Mouse (Mus musculus): Measurements from ENCODE around the gene Ranbp9. TPM values are rescaled to one million over a fixed set of nuclear protein-coding genes. Genes with fewer than 3 reads are reported as not detected.
"Not testable (repeated sequence)": the region's sequence is repeated elsewhere in the genome, so short reads cannot be mapped to it uniquely, and the experiment has no call there.

The Ranbp9 gene
- polyA plus RNA-seq, 1 experiment from 2014 or later, result 12.2 TPM

DNA sequence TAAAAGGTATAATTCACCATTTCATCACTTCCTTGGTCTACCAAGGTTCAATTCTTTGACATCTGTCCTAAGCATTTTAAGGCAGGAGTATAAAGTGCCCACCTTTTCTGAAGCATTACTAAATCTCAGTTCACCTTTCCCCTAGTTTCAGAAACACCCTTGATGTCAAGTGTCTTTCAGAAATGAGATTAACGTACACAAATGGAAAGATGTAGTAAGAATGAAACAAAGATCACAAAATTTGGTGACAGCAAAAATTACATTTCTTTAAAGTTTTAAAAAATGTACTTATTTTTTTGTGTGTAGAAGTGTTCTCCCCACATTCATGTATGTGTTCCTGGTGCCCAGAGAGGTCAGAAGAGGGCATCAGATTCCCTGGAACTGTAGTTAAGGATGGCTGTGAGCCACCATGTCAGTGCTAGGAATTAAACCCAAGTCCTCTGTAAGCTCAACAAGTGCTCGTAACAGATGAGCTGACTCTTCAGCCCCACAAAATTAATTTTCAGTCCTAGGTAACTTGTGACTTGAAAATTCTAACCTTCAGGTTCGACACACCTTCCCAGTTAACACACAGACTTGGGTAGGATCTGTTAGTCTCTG lies 3.9 kb downstream of the Ranbp9 start:
- Histone ChIP-seq H3K4me1 (ENCODE audit: control insufficient read depth, insufficient read depth, low read length) (peaks cover 37% of the 10 kb centered on the region), H3K27ac (ENCODE audit: low read depth, low read length) (no peak overlapping the region), H3K9ac (ENCODE audit: low read depth, low read length) (no peak overlapping the region), H3K9me3 (replicated peaks; ENCODE audit: control insufficient read depth, low read length) (no peaks in the 10 kb centered on the region), H3K4me3 (ENCODE audit: low read depth, low read length) (no peak overlapping the region), H3K36me3 (ENCODE audit: control insufficient read depth, insufficient read depth, low read length) (no peaks in the 10 kb centered on the region), H3K27me3 (ENCODE audit: control insufficient read depth, insufficient read depth, low read length) (no peaks in the 10 kb centered on the region), H3K4me2 (no peak overlapping the region)
- ATAC-seq (replicated peaks; ENCODE audit: insufficient number of reproducible peaks, low FRiP score, low TSS enrichment), result no peak
- 94% methylated on average over 3 of the region's 3 CpGs for WGBS (ENCODE audit: insufficient replicate concordance)

DNA sequence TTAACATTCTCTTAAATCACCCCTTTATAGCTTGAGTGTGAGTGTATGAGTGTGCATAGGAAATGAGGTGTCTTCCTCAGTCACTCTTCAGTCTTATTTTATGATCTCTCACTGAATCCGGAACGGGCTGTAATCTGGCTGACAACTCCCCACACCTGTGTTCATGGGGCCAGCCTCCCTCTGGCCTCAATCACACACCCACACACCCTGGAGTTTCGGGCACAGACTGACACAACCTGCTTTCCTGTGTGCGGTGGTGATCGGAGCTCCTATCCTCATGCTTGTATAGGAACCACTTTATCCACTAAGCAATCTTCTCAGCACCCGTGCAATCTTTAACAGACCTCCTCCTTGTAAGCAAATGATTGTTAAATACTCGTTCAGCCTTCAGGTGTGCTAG lies 4.9 kb downstream of the Ranbp9 start:
- 83% methylated on average over 7 of the region's 7 CpGs for WGBS (ENCODE audit: insufficient replicate concordance)

DNA sequence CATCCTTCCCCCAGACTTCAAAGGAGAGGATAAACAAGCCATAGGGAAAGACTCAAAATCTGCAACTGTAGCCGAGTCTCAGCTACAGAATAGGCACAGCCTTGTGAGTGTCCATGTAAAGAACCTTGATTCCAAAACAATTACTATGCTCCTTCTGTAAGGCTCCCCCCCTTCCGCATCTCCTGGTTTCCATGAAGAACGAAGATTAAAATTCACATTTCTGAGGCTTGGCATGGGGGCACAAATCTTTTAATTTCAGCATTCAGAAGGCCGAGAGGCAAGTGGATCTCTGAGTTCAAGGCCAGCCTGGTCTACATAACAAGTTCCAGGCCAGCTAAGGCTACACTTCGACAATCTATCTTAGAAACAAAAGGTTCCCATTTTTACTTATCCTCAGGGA lies 6.4 kb downstream of the Ranbp9 start:
- no peak for ATAC-seq (replicated peaks; ENCODE audit: insufficient number of reproducible peaks, low FRiP score, low TSS enrichment)
- 83% methylated on average over 5 of the region's 5 CpGs for WGBS (ENCODE audit: insufficient replicate concordance)
- Histone ChIP-seq H3K4me1 (ENCODE audit: control insufficient read depth, insufficient read depth, low read length) (peaks cover 37% of the 10 kb centered on the region), H3K27me3 (ENCODE audit: control insufficient read depth, insufficient read depth, low read length) (no peaks in the 10 kb centered on the region), H3K4me2 (no peak overlapping the region), H3K9ac (ENCODE audit: low read depth, low read length) (no peak overlapping the region), H3K36me3 (ENCODE audit: control insufficient read depth, insufficient read depth, low read length) (no peaks in the 10 kb centered on the region), H3K4me3 (ENCODE audit: low read depth, low read length) (no peak overlapping the region), H3K27ac (ENCODE audit: low read depth, low read length) (no peak overlapping the region), H3K9me3 (replicated peaks; ENCODE audit: control insufficient read depth, low read length) (no peaks in the 10 kb centered on the region)

More for the DNA sequence above, 4.9 kb downstream of the Ranbp9 start:
- no peaks in the 10 kb centered on the region for H3K27me3 ChIP-seq (ENCODE audit: control insufficient read depth, insufficient read depth, low read length)
- H3K4me3 ChIP-seq (ENCODE audit: low read depth, low read length), result no peak overlapping the region
- H3K36me3 ChIP-seq (ENCODE audit: control insufficient read depth, insufficient read depth, low read length), result no peaks in the 10 kb centered on the region
- H3K4me2 ChIP-seq, result no peak overlapping the region
- no peak for ATAC-seq (replicated peaks; ENCODE audit: insufficient number of reproducible peaks, low FRiP score, low TSS enrichment)
- no peak overlapping the region for H3K9ac ChIP-seq (ENCODE audit: low read depth, low read length)
- H3K27ac ChIP-seq (ENCODE audit: low read depth, low read length), result no peak overlapping the region
- H3K9me3 ChIP-seq (replicated peaks; ENCODE audit: control insufficient read depth, low read length), result no peaks in the 10 kb centered on the region
- peaks cover 37% of the 10 kb centered on the region for H3K4me1 ChIP-seq (ENCODE audit: control insufficient read depth, insufficient read depth, low read length)

DNA sequence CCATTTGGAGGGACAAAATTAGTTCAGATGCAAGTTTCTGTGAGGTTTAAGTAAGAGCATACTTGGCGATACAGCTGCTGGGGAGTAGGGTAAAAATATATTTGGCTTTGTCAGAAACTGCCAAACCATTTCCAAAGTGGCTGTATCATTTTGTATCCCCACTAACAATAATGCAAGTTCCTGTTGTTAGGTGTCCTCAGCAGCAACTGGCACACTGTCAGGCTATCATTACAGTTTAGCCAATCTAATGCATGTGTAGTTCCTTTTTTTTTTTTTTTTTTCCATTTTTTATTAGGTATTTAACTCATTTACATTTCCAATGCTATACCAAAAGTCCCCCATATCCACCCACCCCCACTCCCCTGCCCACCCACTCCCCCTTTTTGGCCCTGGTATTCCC lies 9.2 kb downstream of the Ranbp9 start:
- H3K4me1 ChIP-seq (ENCODE audit: control insufficient read depth, insufficient read depth, low read length), result peaks cover 26% of the 10 kb centered on the region
- not testable (repeated sequence) for H3K27me3 ChIP-seq (ENCODE audit: control insufficient read depth, insufficient read depth, low read length); H3K36me3 ChIP-seq (ENCODE audit: control insufficient read depth, insufficient read depth, low read length); H3K4me3 ChIP-seq (ENCODE audit: low read depth, low read length); H3K9ac ChIP-seq (ENCODE audit: low read depth, low read length); H3K9me3 ChIP-seq (replicated peaks; ENCODE audit: control insufficient read depth, low read length); H3K4me2 ChIP-seq; H3K27ac ChIP-seq (ENCODE audit: low read depth, low read length); ATAC-seq (replicated peaks; ENCODE audit: insufficient number of reproducible peaks, low FRiP score, low TSS enrichment)
- WGBS (ENCODE audit: insufficient replicate concordance), result 89% methylated on average over 1 of the region's 1 CpGs

DNA sequence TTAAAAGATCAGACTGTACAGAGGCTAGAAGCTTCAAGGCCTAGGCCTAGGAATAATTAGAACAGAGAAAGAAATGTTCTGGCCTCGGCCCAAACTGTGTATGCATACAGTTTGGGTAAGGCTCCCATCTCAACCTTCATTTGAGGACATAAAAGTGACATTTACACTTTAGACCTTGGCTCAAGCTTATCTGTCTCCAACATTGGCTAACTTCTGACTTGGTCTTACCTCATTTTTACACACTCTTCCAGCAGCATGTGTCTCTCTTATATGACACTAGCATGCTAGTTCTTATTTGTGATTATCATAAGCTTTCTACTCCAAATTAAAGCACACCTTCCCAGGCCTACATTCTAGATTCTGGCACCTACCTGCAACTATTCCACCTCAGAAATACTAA lies 11.5 kb downstream of the Ranbp9 start:
- Histone ChIP-seq H3K4me2 (no peak overlapping the region), H3K27me3 (ENCODE audit: control insufficient read depth, insufficient read depth, low read length) (no peaks in the 10 kb centered on the region), H3K4me3 (ENCODE audit: low read depth, low read length) (no peak overlapping the region), H3K9ac (ENCODE audit: low read depth, low read length) (no peak overlapping the region), H3K4me1 (ENCODE audit: control insufficient read depth, insufficient read depth, low read length) (peaks cover 21% of the 10 kb centered on the region), H3K27ac (ENCODE audit: low read depth, low read length) (no peak overlapping the region), H3K9me3 (replicated peaks; ENCODE audit: control insufficient read depth, low read length) (no peaks in the 10 kb centered on the region), H3K36me3 (ENCODE audit: control insufficient read depth, insufficient read depth, low read length) (no peaks in the 10 kb centered on the region)
- 89% methylated on average over 1 of the region's 1 CpGs for WGBS (ENCODE audit: insufficient replicate concordance)
- no peak for ATAC-seq (replicated peaks; ENCODE audit: insufficient number of reproducible peaks, low FRiP score, low TSS enrichment)

DNA sequence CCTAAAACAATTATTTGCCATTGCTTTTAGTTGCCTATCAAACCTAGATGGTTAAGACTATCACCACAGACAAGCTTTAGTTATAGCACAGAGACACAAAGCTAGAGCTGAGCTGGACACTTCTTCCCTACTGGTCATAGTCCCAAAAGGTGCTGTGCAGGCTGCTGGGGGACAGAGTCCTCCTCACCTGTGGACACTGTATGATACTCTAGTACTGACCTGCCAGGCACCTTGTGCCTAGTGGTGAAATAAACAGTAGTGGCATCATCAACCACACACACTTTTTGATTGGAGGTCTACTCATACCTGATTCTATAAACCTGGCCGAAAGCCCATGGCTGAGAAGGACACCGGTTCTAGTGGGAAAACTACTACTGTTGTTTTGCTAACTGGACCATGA lies 16.5 kb downstream of the Ranbp9 start:
- no peak overlapping the region for H3K4me2 ChIP-seq
- 100% methylated on average over 2 of the region's 2 CpGs for WGBS (ENCODE audit: insufficient replicate concordance)
- no peaks in the 10 kb centered on the region for H3K27me3 ChIP-seq (ENCODE audit: control insufficient read depth, insufficient read depth, low read length)
- H3K9me3 ChIP-seq (replicated peaks; ENCODE audit: control insufficient read depth, low read length), result no peaks in the 10 kb centered on the region
- H3K4me1 ChIP-seq (ENCODE audit: control insufficient read depth, insufficient read depth, low read length), result no peaks in the 10 kb centered on the region
- no peaks in the 10 kb centered on the region for H3K36me3 ChIP-seq (ENCODE audit: control insufficient read depth, insufficient read depth, low read length)
- ATAC-seq (replicated peaks; ENCODE audit: insufficient number of reproducible peaks, low FRiP score, low TSS enrichment), result no peak
- no peak overlapping the region for H3K4me3 ChIP-seq (ENCODE audit: low read depth, low read length)
- H3K9ac ChIP-seq (ENCODE audit: low read depth, low read length), result no peak overlapping the region
- H3K27ac ChIP-seq (ENCODE audit: low read depth, low read length), result no peak overlapping the region

DNA sequence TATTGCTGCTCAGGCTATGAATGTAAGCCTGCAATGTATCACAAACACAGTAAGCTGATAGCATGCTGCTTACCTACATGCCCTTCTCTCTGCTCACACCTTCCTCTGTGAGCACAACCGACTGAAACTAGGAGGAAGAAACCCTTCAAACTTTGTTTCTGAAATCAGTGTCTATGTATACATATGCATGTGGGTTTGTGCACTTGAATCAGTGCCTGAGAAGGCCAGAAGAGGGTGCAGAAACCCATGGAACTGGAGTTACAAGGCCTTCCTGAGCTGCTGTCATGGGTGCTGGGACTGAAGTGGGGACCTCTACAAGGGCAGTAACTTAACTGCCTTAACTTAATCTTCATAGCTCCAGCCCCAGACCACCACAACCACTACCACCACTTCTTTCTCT lies 23.9 kb downstream of the Ranbp9 start:
- H3K9ac ChIP-seq (ENCODE audit: low read depth, low read length), result no peak overlapping the region
- H3K4me1 ChIP-seq (ENCODE audit: control insufficient read depth, insufficient read depth, low read length), result peaks cover 3% of the 10 kb centered on the region; the same call in 1 of the 2 replicates
- H3K9me3 ChIP-seq (replicated peaks; ENCODE audit: control insufficient read depth, low read length), result no peaks in the 10 kb centered on the region
- no peak for ATAC-seq (replicated peaks; ENCODE audit: insufficient number of reproducible peaks, low FRiP score, low TSS enrichment)
- no peaks in the 10 kb centered on the region for H3K36me3 ChIP-seq (ENCODE audit: control insufficient read depth, insufficient read depth, low read length)
- H3K4me2 ChIP-seq, result no peak overlapping the region
- H3K27ac ChIP-seq (ENCODE audit: low read depth, low read length), result no peak overlapping the region
- 43% methylated on average over 1 of the region's 1 CpGs for WGBS (ENCODE audit: insufficient replicate concordance)
- no peak overlapping the region for H3K4me3 ChIP-seq (ENCODE audit: low read depth, low read length)
- H3K27me3 ChIP-seq (ENCODE audit: control insufficient read depth, insufficient read depth, low read length), result no peaks in the 10 kb centered on the region

DNA sequence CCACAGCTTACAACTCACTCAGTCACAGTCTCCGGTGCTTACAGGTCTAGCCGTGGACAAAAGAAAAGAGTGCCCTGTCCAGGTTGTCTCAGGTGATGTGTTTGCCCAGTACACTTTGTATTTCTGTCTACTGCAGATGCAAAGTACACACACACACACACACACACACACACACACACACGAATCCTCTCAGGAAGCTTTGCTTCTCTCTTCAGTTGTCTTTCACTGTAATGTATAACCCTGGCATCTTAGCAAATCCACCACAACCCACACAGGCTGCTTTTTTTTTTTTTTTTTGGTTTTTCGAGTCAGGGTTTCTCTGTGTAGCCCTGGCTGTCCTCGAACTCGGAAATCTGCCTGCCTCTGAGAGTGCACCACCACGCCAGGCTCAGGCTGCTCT lies 26.7 kb downstream of the Ranbp9 start:
- H3K4me2 ChIP-seq, result no peak overlapping the region
- H3K9me3 ChIP-seq (replicated peaks; ENCODE audit: control insufficient read depth, low read length), result no peaks in the 10 kb centered on the region
- ATAC-seq (replicated peaks; ENCODE audit: insufficient number of reproducible peaks, low FRiP score, low TSS enrichment), result no peak
- H3K4me3 ChIP-seq (ENCODE audit: low read depth, low read length), result no peak overlapping the region
- H3K27ac ChIP-seq (ENCODE audit: low read depth, low read length), result no peak overlapping the region
- H3K4me1 ChIP-seq (ENCODE audit: control insufficient read depth, insufficient read depth, low read length), result peaks cover 3% of the 10 kb centered on the region; the same call in 1 of the 2 replicates
- 79% methylated on average over 7 of the region's 7 CpGs for WGBS (ENCODE audit: insufficient replicate concordance)
- no peaks in the 10 kb centered on the region for H3K27me3 ChIP-seq (ENCODE audit: control insufficient read depth, insufficient read depth, low read length)
- no peak overlapping the region for H3K9ac ChIP-seq (ENCODE audit: low read depth, low read length)
- no peaks in the 10 kb centered on the region for H3K36me3 ChIP-seq (ENCODE audit: control insufficient read depth, insufficient read depth, low read length)

DNA sequence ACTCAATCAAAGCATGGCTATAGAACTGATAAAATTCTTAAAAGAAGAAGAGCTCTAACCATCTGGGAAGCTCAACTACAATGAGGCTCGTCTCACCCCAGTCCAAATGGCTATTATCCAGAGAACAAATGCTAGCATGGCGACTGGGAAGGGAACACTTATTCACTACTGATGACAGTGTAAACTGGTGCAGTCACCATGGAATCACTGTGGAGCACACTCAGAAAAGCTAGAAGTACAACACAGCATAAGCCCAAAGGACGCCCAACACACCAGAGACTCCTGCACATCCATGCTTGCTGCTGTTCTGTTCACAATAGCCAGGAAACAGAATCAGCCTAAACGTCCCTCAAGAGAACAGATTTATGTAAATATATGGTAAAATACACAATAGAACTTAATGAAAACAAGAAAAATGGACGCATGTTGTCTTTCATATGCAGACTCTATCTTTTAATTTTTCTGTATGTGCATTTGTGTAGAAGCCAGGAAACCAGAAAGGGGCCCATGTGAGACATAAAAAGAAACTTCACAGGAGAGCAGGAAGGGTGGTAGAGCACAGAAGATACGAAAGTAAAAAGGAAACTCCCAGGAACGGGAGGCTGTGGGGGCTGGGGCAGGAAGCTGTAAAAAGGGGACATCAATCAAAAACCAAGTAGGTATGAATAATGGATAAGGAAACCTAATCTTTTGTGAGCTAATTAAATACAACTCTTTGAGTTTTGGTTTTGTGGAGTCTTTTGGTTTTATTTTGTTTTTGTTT lies 28.1 kb downstream of the Ranbp9 start:
- WGBS (ENCODE audit: insufficient replicate concordance), result 53% methylated on average over 7 of the region's 7 CpGs
- Histone ChIP-seq H3K9me3 (replicated peaks; ENCODE audit: control insufficient read depth, low read length) (no peaks in the 10 kb centered on the region), H3K27ac (ENCODE audit: low read depth, low read length) (no peak overlapping the region), H3K4me3 (ENCODE audit: low read depth, low read length) (no peak overlapping the region), H3K4me2 (no peak overlapping the region), H3K27me3 (ENCODE audit: control insufficient read depth, insufficient read depth, low read length) (no peaks in the 10 kb centered on the region), H3K9ac (ENCODE audit: low read depth, low read length) (no peak overlapping the region), H3K36me3 (ENCODE audit: control insufficient read depth, insufficient read depth, low read length) (no peaks in the 10 kb centered on the region), H3K4me1 (ENCODE audit: control insufficient read depth, insufficient read depth, low read length) (peaks cover 3% of the 10 kb centered on the region; the same call in 1 of the 2 replicates)
- ATAC-seq (replicated peaks; ENCODE audit: insufficient number of reproducible peaks, low FRiP score, low TSS enrichment), result no peak

All from heart, embryonic 11.5 days (tissue).